Mouse (Mus musculus): Measurements from ENCODE around the gene Prune1. TPM values are rescaled to one million over a fixed set of nuclear protein-coding genes. Genes with fewer than 3 reads are reported as not detected.

Prune1 gene
- total RNA-seq, 4 experiments from 2014 or later = 19.2 to 22.4 (median 21.0) TPM

DNA sequence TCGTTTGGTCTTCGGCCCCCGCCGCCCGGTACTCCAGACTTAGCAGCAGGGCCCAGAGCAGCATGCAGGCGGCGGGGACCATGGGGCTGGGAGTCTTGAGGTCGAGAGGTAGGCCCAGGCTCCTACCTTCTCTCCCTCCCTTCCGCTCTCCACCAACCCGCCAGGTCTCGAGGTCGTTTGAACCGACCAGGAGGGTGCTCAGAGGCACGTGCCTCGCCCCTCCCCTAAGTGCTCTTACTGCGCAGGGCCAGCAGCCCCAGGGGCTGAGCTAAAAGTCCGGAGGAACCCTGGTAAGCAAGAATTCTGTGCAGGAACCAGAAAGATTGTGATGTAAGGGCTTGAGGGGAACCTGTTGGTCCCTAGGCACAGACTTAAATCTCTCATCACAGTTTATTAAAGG lies 41.0 kb downstream of the Prune1 start:
- DNase-seq (ENCODE audit: low spot score in 2 of 2) = no peak

DNA sequence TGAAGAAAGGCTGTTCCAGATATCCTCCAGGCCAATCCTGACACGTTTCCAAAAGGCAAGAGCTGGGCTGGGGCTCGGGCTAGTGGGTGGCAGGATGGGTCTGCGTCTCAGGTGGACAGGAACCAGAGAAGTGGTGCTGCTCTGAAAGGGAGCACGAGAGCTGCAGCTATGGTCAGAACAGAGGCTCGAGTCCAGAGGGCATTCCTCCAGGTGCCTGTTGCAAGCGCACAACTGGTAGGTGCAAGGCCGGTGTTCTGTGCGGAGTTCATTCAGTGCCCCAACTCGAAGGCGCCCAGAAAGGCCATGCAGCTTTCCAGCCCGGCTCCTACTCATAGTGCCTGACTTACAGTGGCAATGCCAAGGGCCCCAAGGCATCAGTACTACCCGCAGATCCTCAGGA lies 41.9 kb downstream of the Prune1 start:
- no peak for DNase-seq (ENCODE audit: low spot score in 2 of 2)

DNA sequence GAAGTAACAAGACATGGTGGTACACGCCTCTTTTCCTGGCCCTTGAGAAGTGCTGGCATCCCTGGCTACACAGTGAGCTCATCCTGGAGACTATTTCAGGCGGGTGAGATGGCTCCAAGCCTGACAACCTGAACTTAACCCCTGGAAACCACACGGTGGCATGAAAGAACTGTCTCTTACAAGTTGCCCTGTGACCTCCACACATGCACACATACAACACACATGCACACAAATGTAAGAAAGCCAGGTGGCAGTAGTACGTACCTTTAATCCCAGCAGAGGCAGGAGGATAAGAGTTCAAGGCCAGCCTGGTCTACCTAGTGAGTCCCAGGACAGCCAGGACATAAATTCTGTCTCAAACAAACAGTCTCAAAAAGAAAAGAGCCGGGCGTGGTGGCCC lies 42.9 kb downstream of the Prune1 start:
- no peak for DNase-seq (ENCODE audit: low spot score in 2 of 2)

DNA sequence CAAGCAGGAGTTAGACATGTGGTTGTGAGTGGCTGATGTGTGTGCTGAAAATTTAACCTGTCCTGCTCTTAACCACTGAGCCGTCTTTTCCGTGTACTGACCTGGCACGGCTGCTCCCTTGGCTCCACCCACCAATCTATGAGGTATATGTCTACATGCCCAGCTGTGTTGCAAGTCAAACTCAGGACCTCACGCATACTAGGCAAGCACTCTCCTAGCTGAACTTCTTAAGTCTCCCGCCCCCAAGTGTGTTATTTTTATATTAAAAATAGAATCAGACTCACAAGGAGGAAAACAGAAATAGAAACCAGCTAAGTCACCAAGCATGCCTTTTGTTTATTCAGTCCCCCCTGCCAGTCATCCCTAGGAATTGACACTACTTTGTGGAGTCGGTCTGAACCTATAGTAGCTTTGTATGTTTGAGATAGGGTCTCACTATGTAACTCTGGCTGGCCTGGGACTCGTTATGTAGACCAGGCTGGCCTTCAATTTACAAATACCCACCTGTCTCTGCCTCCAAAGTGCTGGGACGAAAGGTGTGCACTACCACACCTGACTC lies 44.3 kb downstream of the Prune1 start:
- DNase-seq (ENCODE audit: low spot score in 2 of 2) = no peak

GRCm38 (mm10) chr3:95235386-95236301 lies 46.2 kb downstream of the Prune1 start:
- no peak for DNase-seq (ENCODE audit: low spot score in 2 of 2)

- DNase-seq (ENCODE audit: low spot score in 2 of 2) = no peak
Observed at GRCm38 (mm10) chr3:95233303-95233980, 48.4 kb downstream of the Prune1 start.

DNA sequence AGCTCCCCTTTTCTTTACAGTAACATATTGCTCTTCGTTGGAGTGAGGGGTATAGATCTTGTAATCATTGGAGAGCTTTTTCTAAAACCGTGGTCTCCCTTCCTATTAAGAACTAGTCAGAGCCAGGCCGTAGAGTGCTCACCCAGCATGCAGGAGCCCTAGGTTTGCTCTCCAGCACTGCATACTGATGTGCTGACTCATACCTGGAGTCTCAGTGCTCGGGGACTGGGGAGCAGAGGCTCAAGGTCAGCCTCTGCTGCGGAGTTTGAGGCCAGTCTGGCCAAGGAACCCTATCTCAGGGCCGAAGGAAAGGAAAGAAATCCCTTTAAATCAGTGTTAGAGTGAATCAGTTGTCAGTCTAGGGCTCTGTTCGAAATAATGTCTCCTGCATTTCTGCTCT lies 49.1 kb downstream of the Prune1 start:
- DNase-seq (ENCODE audit: low spot score in 2 of 2) = no peak

DNA sequence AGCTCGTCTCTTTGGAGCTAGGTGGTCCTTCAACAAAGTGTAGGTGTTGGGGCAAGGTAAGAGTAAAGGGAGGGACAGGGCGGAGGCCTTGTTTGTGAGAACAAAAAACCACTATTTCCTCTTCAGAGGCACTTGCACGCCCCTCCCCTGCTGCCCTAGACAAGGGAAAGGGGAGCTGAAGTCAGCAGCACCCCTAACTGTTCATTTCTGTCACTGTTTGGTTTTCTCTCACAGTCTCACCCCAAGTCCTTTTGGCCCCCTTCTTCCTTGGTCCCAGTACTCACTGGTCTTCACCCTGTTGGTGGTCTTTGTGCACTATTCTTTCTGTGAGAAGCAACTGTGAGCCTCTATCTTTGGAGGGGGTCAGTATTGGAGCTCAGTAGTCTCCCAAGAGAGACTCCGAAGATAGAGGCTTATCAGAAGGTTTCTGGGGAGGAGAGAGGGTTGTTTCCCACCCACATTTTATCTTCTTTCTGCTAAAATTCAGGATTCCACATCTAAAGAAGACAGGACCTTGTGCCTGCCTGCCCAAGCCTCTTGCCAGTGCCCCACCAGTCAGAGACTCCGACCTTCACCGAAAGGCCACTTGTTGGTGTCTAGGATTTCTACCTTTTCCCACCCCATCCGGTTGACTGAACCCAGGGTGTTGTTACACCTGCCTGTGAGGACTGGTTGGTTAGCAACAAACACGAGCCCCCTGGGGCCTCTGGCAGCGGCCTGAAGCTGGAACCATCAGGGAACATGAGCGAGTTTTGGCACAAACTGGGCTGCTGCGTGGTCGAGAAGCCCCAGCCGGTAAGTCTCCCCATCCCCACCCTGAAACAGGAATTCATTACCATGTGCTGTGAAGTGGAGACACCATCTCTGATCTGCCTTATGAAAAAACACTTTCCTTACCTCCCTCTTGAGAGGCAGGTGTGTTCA lies 50.3 kb downstream of the Prune1 start, which contains the start of gene Mllt11:
Gene Mllt11, minus strand, starts transcription at position 874 of the 924 bp plus-strand sequence.
- no peak for DNase-seq (ENCODE audit: low spot score in 2 of 2)

DNA sequence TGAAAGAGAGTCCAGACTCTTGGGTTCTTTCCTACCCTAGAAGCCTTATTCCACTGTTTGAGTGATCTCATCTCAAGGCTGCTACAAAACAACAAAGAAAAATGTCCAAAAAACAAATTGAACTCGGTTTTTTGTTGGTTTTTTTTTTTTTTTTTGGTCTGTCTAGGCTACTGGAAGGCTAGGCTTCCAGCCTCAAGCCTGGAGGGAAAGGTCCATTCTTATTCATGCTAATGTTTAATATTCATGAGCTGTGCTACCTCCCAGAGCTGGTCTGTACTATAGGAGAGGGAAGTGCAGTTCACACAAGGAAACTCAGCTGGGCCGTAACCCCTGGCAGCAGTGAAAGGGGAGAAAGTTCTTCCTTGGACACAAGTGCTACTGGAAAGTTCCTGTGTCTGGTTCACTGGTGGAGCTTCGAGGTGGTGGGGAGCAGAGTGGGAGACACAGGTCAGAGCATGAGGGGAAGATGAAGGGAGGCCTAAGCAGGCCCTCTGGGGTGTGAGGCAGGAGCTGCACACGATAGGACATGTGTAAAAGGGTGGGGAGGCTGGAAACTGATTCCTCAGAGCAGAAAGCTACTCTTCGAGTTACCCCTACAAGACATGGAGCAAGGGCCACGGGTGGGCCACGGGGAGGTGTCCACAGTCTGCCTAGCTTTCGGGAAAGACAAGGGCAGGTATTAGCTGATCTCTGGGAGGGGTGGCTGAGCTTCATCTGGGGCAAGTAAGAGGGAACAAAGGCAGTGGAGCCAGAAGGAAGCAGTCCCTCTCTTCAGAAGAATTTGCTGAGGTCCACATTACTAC lies 51.2 kb downstream of the Prune1 start:
- DNase-seq (ENCODE audit: low spot score in 2 of 2) = no peak

DNA sequence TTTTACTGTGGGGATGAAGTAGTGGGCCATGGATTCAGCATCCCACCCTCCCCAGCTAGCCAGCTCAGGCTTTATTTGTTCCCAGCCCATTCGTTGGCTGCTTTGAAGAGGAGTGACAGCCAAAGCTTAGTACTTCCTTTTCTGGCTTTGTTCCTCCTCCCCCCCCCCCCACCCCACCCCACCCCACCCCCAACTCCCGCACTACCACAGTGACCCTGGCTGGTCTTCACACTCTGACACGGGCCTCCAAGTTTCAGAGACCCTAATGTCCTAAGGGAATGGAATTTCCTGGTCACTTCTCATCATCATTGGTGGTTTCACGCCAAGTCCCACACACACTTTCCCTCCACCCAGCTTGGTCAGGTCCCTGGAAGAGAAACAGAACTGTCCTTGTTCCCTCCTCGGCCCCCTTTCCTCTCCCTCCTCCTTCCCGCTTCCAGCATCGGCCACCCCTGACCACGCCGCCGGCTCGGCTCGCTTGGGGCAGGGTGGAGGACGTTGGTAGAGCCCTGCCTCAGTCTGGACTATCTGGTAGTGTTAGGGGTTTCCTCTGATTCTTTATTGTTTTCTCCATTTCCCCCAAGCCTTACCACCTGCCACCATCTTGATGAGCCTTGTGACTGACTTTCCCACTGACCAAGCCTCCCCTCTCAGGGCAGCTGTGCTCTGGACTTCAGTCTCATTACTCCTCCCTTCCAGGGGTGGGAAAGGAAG lies 51.9 kb downstream of the Prune1 start:
- DNase-seq (ENCODE audit: low spot score in 2 of 2) = peak; percentile 53 to 72

DNA sequence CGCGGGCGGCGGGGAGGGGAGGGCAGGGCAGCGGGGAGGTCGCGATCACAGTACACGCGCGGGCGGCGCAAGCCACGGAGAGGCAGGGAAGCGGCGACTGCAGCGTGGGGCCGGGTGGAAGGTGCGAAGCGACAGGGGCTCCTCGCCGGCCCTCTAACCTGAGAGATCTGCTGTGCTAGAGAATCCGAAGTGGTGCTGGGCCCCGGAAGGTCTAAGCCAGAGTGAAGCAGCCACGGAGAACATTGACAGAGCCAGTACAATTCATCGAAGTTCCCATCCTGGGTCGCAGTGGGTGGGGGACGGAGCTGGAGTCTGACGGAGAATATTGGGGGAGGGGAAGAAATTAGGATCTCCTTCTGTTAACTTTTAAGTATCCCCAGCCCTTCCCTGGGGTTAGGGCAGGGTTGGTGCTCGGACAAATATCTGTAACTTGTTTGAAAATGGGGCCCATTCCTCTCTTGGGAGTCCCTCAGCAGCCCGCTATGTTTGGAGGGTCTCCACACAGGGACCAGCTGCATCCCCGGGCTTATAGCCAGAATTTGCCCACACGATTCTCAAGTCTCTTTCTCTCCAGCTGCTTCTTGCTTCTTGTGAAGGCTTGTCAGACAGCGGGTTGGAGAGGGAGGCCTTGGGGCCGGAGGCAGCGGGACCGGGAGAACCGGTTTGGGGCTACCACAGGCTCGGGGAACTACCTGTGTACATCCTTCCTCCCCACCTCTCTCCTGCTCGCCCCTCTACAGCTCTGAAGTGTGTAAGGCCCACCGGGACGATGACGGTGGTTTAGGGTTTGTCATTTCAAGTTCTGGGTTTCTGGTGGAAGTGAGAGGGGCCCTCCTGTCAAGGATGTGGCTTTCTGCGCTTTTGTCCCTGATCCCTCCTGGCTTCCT lies 52.7 kb downstream of the Prune1 start:
- peak; percentile 66 to 67 for DNase-seq (ENCODE audit: low spot score in 2 of 2)

DNA sequence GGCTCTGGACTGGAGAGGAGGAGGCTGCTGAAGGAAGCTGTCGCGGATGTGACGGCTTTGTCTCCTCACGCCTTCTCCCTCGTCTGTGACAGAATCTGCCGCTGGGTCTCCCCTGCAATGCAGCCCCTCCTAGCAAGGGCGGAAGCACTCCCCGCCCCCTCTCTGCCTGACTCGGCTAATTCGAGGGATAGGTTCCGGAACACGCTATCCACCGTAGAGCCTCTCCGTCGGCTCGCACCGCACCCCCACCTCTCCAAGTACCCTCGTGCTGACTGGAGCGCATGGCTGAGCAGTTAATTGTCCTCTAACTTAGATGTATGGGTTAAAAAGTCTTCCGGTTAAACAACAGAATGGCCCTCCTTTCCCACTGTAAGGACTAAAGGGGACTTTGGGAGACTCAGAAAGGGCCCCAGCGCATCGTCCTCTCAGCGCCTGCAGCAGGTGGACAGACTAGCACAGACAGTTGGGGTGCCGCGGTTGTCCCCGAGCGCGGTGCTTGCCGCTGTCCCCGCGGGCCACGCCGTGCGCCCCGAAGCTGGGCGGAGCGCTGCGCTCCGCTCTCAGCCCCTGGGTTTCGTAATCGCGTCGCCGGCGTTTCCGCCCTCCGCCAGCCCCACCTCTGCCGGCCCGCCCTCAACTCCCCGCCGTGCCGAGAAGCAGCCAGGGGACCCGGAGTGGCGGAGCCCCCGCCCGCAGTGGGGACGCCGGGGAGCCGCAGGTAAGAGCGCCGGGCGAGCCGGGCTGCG lies 53.6 kb downstream of the Prune1 start, which contains the start of gene Cdc42se1:
Gene Cdc42se1, plus strand, starts transcription at position 585 of the 746 bp plus-strand sequence.
- peak; percentile 85 to 89 for DNase-seq (ENCODE audit: low spot score in 2 of 2)

DNA sequence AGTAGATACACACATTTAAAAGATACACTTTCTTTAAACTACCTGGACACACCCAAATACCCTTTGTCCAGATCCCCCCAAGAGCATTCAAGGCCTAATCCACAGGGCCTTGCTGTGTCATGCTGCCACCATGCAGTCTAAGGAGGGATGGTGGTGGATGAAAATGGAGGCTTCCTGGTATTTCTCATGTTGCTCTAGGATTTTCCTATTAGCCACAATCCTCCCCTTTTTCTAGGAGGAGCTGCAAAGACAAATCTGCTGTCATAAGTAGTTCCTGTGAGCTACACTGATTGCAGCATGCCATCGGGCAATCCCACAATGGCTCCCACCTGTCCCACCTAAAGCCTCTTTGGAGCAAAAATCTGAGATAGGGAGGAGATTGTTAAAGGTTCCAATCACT lies 54.7 kb downstream of the Prune1 start:
- no peak for DNase-seq (ENCODE audit: low spot score in 2 of 2)

GRCm38 (mm10) chr3:95224295-95224694 lies 57.6 kb downstream of the Prune1 start:
- no peak for DNase-seq (ENCODE audit: low spot score in 2 of 2)

- no peak for DNase-seq (ENCODE audit: low spot score in 2 of 2)
Observed at GRCm38 (mm10) chr3:95223041-95223440, 58.8 kb downstream of the Prune1 start.

DNA sequence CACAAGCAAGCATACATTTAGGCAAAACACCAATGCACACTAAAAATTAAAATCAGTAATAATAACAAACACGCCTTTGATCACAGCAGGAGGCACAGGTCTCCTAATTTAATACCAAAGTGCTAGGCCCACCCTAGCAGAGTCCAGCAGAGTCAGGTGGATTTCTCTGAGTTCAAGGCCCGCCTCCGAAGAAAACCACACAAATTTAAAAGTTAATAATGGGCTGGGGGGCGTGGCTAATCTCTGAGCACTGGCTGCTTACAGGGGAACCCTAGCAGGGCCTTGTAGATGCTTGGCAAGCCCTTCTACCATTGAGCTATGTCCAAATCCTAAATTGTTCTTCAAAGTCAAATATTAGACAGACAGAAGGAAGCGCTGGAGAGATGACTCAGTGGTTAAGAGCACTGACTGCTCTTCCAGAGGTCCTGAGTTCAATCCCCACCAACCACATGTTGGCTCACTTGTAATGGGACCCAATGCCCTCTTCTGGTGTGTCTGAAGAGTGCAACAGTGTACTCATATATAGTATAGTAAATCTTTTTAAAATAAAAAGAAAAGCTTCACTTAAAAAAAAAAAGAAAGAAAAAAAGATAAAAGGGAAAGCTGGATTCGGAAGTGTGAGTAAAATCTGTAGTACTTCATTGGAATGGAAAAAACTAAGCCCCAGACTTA lies 63.3 kb downstream of the Prune1 start:
- DNase-seq (ENCODE audit: low spot score in 2 of 2) = no peak

Measured in layer of hippocampus, adult 8-10 months (tissue).